Mouse (Mus musculus) intestine, embryonic 14.5 days (tissue): ENCODE data around the gene Galnt3. TPM values are rescaled to one million over a fixed set of nuclear protein-coding genes. Genes with fewer than 3 reads are reported as not detected.

ENCODE experiments used
- ATAC-seq: fragments of 200-750 bp; cut with Nextera tagmentation; replicated peaks from 2 replicates; pipeline ENCODE4 v1.8.0; 2017; ENCODE audit warnings: low read depth, moderate number of reproducible peaks, moderate TSS enrichment, moderate library complexity; ENCODE audit not compliant: low FRiP score, low TSS enrichment
- DNase-seq: peaks from one replicate; pipeline ENCODE4 v3.0.0-alpha.2; 2018; ENCODE audit warnings: low spot score
- H3K27ac ChIP-seq: fragments of 300-500 bp; sonication (generic); 2 replicates; pipeline ENCODE4 v1.5.1; 2014; ENCODE audit warnings: low read depth, mild to moderate bottlenecking, control low read depth
- H3K27me3 ChIP-seq: fragments of 300-500 bp; sonication (generic); replicated peaks from 2 replicates; pipeline ENCODE4 v1.6.1; 2014; ENCODE audit warnings: low read length, control low read depth; ENCODE audit not compliant: control insufficient read depth, insufficient read depth
- H3K36me3 ChIP-seq: fragments of 300-500 bp; sonication (generic); 2 replicates; pipeline ENCODE4 v1.6.1; 2014; ENCODE audit warnings: low read length, control low read depth; ENCODE audit not compliant: control insufficient read depth, insufficient read depth
- H3K4me1 ChIP-seq: fragments of 300-500 bp; sonication (generic); replicated peaks from 2 replicates; pipeline ENCODE4 v1.6.1; 2014; ENCODE audit warnings: low read length, control low read depth, mixed read lengths; ENCODE audit not compliant: control insufficient read depth, insufficient read depth
- H3K4me2 ChIP-seq: fragments of 300-500 bp; sonication (generic); 2 replicates; pipeline ENCODE4 v1.6.1; 2014; ENCODE audit warnings: low read length
- H3K4me3 ChIP-seq: fragments of 300-500 bp; sonication (generic); 2 replicates; pipeline ENCODE4 v1.5.1; 2014; ENCODE audit warnings: low read depth, low read length, control low read depth, mixed read lengths
- H3K9ac ChIP-seq: fragments of 300-500 bp; sonication (generic); 2 replicates; pipeline ENCODE4 v1.6.1; 2014; ENCODE audit warnings: mild to moderate bottlenecking, low read length
- H3K9me3 ChIP-seq: fragments of 300-500 bp; sonication (generic); 2 replicates; pipeline ENCODE4 v1.6.1; 2016; ENCODE audit warnings: low read length, control low read depth; ENCODE audit not compliant: control insufficient read depth
- WGBS: fragments of 180-500 bp; shearing (Covaris S2); extraction: QIAGEN DNeasy Blood & Tissue Kit; methylation state at CpG from one replicate; pipeline ENCODE4 v1.1.7; 2014; 5-methylcytosine and 5-hydroxymethylcytosine counted together
- polyA plus RNA-seq: library from polyadenylated mRNA; unstranded; fragments of >200 nt; fragmentation: Nextera tagmentation; extraction: Ambion mirVana; gene quantifications from 2 replicates; pipeline ENCODE4 v1.2.1, GENCODE M21; 2014

Galnt3 gene
- polyA plus RNA-seq, 1 experiment from 2014 or later: 9.2 TPM

GRCm38 (mm10) chr2:66043441-66044404 is 81.1 kb downstream of the Galnt3 start:
- DNase-seq (no peak), ATAC-seq (no peak)
- Histone ChIP-seq H3K4me2 (no peak overlapping the region), H3K9me3 (no peaks in the 10 kb centered on the region), H3K4me1 (no peaks in the 10 kb centered on the region), H3K36me3 (no peaks in the 10 kb centered on the region), H3K27ac (no peak overlapping the region), H3K9ac (no peak overlapping the region), H3K4me3 (no peak overlapping the region), H3K27me3 (no peaks in the 10 kb centered on the region)
- 68% methylated on average over 17 of the region's 17 CpGs for WGBS

- Histone ChIP-seq H3K4me1 (no peaks in the 10 kb centered on the region), H3K4me3 (no peak overlapping the region), H3K27ac (no peak overlapping the region), H3K9me3 (no peaks in the 10 kb centered on the region), H3K9ac (no peak overlapping the region), H3K4me2 (no peak overlapping the region), H3K36me3 (no peaks in the 10 kb centered on the region), H3K27me3 (no peaks in the 10 kb centered on the region)
- no peak for ATAC-seq
- DNase-seq: no peak
- WGBS: 77% methylated on average over 9 of the region's 9 CpGs
Observed at GRCm38 (mm10) chr2:66041917-66042419, 82.8 kb downstream of the Galnt3 start.

GRCm38 (mm10) chr2:66041203-66041916 is 83.4 kb downstream of the Galnt3 start:
- DNase-seq: no peak
- no peak for ATAC-seq
- Histone ChIP-seq H3K9ac (no peak overlapping the region), H3K27me3 (no peaks in the 10 kb centered on the region), H3K9me3 (no peaks in the 10 kb centered on the region), H3K27ac (no peak overlapping the region), H3K4me3 (no peak overlapping the region), H3K4me2 (no peak overlapping the region), H3K36me3 (no peaks in the 10 kb centered on the region), H3K4me1 (no peaks in the 10 kb centered on the region)
- WGBS: 91% methylated on average over 21 of the region's 21 CpGs

GRCm38 (mm10) chr2:66040611-66041010 is 84.2 kb downstream of the Galnt3 start:
- Histone ChIP-seq H3K4me1 (no peaks in the 10 kb centered on the region), H3K4me2 (no peak overlapping the region), H3K36me3 (no peaks in the 10 kb centered on the region), H3K4me3 (no peak overlapping the region), H3K9ac (no peak overlapping the region), H3K27ac (no peak overlapping the region), H3K27me3 (no peaks in the 10 kb centered on the region), H3K9me3 (no peaks in the 10 kb centered on the region)
- ATAC-seq (no peak), DNase-seq (no peak)

- H3K4me1 ChIP-seq: no peaks in the 10 kb centered on the region
- no peak overlapping the region for H3K4me2 ChIP-seq
- no peaks in the 10 kb centered on the region for H3K9me3 ChIP-seq
- H3K27me3 ChIP-seq: no peaks in the 10 kb centered on the region
- ATAC-seq: no peak
- H3K27ac ChIP-seq: no peak overlapping the region
- H3K4me3 ChIP-seq: no peak overlapping the region
- H3K36me3 ChIP-seq: no peaks in the 10 kb centered on the region
- WGBS: 76% methylated on average over 9 of the region's 9 CpGs
- H3K9ac ChIP-seq: no peak overlapping the region
- no peak for DNase-seq
Observed at GRCm38 (mm10) chr2:66034907-66035679, 89.7 kb downstream of the Galnt3 start.

Other genes with a start within 250 kb of the Galnt3 start
- 14.1 and 14.2 TPM in 2 replicates for gene Ttc21b, start 131.6 kb upstream of the Galnt3 start, polyA plus RNA-seq